Mouse (Mus musculus): ENCODE results near the gene Cln5. TPM values are rescaled to one million over a fixed set of nuclear protein-coding genes. Genes with fewer than 3 reads are reported as not detected.

The Cln5 gene
- polyA plus RNA-seq, 1 experiment from 2014 or later: 17.1 TPM

- ATAC-seq: no peak
- whole genome bisulfite sequencing: 86% methylated on average over 11 of the region's 11 CpGs
Observed at GRCm38 (mm10) chr14:103048292-103049086, 21.5 kb upstream of the Cln5 start.

DNA sequence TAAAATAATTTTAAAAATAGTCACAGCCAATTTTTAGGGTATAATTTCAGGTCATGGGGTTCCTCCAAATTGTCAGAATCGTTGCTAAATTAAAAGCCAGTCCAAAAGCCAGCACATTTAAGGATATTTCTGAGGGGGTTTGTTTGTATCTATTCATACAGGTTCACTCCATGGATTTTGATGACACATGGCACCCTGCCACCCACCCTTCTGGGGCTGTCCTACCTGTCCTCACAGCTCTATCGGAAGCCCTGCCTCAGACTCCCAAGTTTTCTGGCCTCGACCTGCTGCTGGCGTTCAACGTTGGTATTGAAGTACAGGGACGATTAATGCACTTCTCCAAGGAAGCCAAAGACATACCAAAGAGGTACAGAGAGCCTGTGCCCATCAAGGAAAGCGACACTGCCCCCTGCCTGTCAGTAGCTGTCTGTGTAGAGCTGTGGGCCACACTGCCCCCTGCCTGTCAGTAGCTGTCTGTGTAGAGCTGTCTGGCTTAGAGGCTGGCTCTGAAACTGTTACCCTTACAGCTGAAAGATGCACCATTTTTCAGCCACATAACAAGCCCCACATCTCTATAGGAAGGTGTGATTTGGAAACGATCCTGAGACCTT lies 18.8 kb upstream of the Cln5 start:
- H3K9ac ChIP-seq (ENCODE audit: low read depth, low read length): no peak overlapping the region

More at GRCm38 (mm10) chr14:103048292-103049086, 21.5 kb upstream of the Cln5 start:
- Histone ChIP-seq H3K4me1 (replicated peaks; ENCODE audit: control insufficient read depth, insufficient read depth, low read length) (no peaks in the 10 kb centered on the region), H3K9ac (ENCODE audit: low read depth, low read length) (no peak overlapping the region), H3K4me2 (replicated peaks; ENCODE audit: low read depth) (no peak overlapping the region), H3K4me3 (ENCODE audit: low read depth, low read length) (no peak overlapping the region), H3K27ac (ENCODE audit: low read depth, low read length) (no peak overlapping the region), H3K27me3 (replicated peaks; ENCODE audit: control insufficient read depth, insufficient read depth, low read length) (no peaks in the 10 kb centered on the region), H3K36me3 (ENCODE audit: control insufficient read depth, insufficient read depth) (no peaks in the 10 kb centered on the region), H3K9me3 (ENCODE audit: control insufficient read depth) (no peaks in the 10 kb centered on the region)
- TF ChIP-seq CTCF (IDR thresholded peaks at IDR 0.05; ENCODE audit: low read depth): no peak

GRCm38 (mm10) chr14:103054731-103055130 lies 15.3 kb upstream of the Cln5 start:
- Histone ChIP-seq H3K27me3 (replicated peaks; ENCODE audit: control insufficient read depth, insufficient read depth, low read length) (no peaks in the 10 kb centered on the region), H3K9me3 (ENCODE audit: control insufficient read depth) (no peaks in the 10 kb centered on the region), H3K27ac (ENCODE audit: low read depth, low read length) (no peak overlapping the region), H3K9ac (ENCODE audit: low read depth, low read length) (no peak overlapping the region), H3K4me1 (replicated peaks; ENCODE audit: control insufficient read depth, insufficient read depth, low read length) (no peaks in the 10 kb centered on the region), H3K4me3 (ENCODE audit: low read depth, low read length) (no peak overlapping the region), H3K36me3 (ENCODE audit: control insufficient read depth, insufficient read depth) (no peaks in the 10 kb centered on the region), H3K4me2 (replicated peaks; ENCODE audit: low read depth) (no peak overlapping the region)
- no peak for TF ChIP-seq CTCF (IDR thresholded peaks at IDR 0.05; ENCODE audit: low read depth)
- WGBS: 83% methylated on average over 13 of the region's 13 CpGs
- no peak for ATAC-seq

More for the DNA sequence above, 18.8 kb upstream of the Cln5 start:
- Histone ChIP-seq H3K27me3 (replicated peaks; ENCODE audit: control insufficient read depth, insufficient read depth, low read length) (no peaks in the 10 kb centered on the region), H3K4me1 (replicated peaks; ENCODE audit: control insufficient read depth, insufficient read depth, low read length) (no peaks in the 10 kb centered on the region), H3K9me3 (ENCODE audit: control insufficient read depth) (no peaks in the 10 kb centered on the region), H3K4me3 (ENCODE audit: low read depth, low read length) (no peak overlapping the region), H3K36me3 (ENCODE audit: control insufficient read depth, insufficient read depth) (no peaks in the 10 kb centered on the region), H3K27ac (ENCODE audit: low read depth, low read length) (no peak overlapping the region), H3K4me2 (replicated peaks; ENCODE audit: low read depth) (no peak overlapping the region)
- TF ChIP-seq CTCF (IDR thresholded peaks at IDR 0.05; ENCODE audit: low read depth): peak; percentile 99
- ATAC-seq: peak; percentile 60
- WGBS: 40% methylated on average over 8 of the region's 8 CpGs

DNA sequence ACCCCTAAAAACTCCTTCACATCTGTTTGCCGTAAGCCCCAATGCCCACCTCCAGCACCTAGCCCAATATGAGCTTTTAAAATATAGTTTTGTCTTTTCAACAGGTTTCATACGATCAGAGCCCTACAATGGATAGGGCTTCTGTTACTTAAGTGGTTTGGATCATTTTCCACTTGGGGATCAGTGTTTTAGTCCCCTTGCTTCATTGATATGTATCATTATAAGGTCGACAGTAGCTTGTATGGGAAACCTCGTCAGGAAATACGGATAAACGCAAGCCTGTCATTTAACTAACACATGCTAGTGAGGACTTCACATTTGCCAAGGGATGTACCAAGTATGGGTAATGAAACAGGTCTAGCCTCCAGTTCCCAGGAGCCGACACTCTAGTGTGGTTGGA lies 13.4 kb upstream of the Cln5 start:
- WGBS: 89% methylated on average over 7 of the region's 7 CpGs
- ATAC-seq: no peak
- Histone ChIP-seq H3K4me1 (replicated peaks; ENCODE audit: control insufficient read depth, insufficient read depth, low read length) (no peaks in the 10 kb centered on the region), H3K27ac (ENCODE audit: low read depth, low read length) (no peak overlapping the region), H3K4me2 (replicated peaks; ENCODE audit: low read depth) (no peak overlapping the region), H3K36me3 (ENCODE audit: control insufficient read depth, insufficient read depth) (no peaks in the 10 kb centered on the region), H3K9ac (ENCODE audit: low read depth, low read length) (no peak overlapping the region), H3K9me3 (ENCODE audit: control insufficient read depth) (no peaks in the 10 kb centered on the region), H3K27me3 (replicated peaks; ENCODE audit: control insufficient read depth, insufficient read depth, low read length) (no peaks in the 10 kb centered on the region), H3K4me3 (ENCODE audit: low read depth, low read length) (no peak overlapping the region)
- no peak for TF ChIP-seq CTCF (IDR thresholded peaks at IDR 0.05; ENCODE audit: low read depth)

- TF ChIP-seq CTCF (IDR thresholded peaks at IDR 0.05; ENCODE audit: low read depth): no peak
- H3K9ac ChIP-seq (ENCODE audit: low read depth, low read length): no peak overlapping the region
- H3K9me3 ChIP-seq (ENCODE audit: control insufficient read depth): no peaks in the 10 kb centered on the region
- ATAC-seq: no peak
- H3K36me3 ChIP-seq (ENCODE audit: control insufficient read depth, insufficient read depth): no peaks in the 10 kb centered on the region
- no peak overlapping the region for H3K4me3 ChIP-seq (ENCODE audit: low read depth, low read length)
- H3K27ac ChIP-seq (ENCODE audit: low read depth, low read length): no peak overlapping the region
- no peaks in the 10 kb centered on the region for H3K27me3 ChIP-seq (replicated peaks; ENCODE audit: control insufficient read depth, insufficient read depth, low read length)
- H3K4me2 ChIP-seq (replicated peaks; ENCODE audit: low read depth): no peak overlapping the region
- H3K4me1 ChIP-seq (replicated peaks; ENCODE audit: control insufficient read depth, insufficient read depth, low read length): no peaks in the 10 kb centered on the region
- WGBS: 47% methylated on average over 1 of the region's 1 CpGs
Observed at GRCm38 (mm10) chr14:103058998-103059397, 11.0 kb upstream of the Cln5 start.

GRCm38 (mm10) chr14:103059495-103059894 lies 10.5 kb upstream of the Cln5 start:
- H3K27me3 ChIP-seq (replicated peaks; ENCODE audit: control insufficient read depth, insufficient read depth, low read length): no peaks in the 10 kb centered on the region
- 86% methylated on average over 10 of the region's 10 CpGs for WGBS

More at GRCm38 (mm10) chr14:103059495-103059894, 10.5 kb upstream of the Cln5 start:
- H3K27ac ChIP-seq (ENCODE audit: low read depth, low read length): no peak overlapping the region
- no peaks in the 10 kb centered on the region for H3K36me3 ChIP-seq (ENCODE audit: control insufficient read depth, insufficient read depth)
- no peak overlapping the region for H3K9ac ChIP-seq (ENCODE audit: low read depth, low read length)
- H3K4me3 ChIP-seq (ENCODE audit: low read depth, low read length): no peak overlapping the region
- no peak for TF ChIP-seq CTCF (IDR thresholded peaks at IDR 0.05; ENCODE audit: low read depth)
- no peaks in the 10 kb centered on the region for H3K9me3 ChIP-seq (ENCODE audit: control insufficient read depth)
- ATAC-seq: no peak
- no peak overlapping the region for H3K4me2 ChIP-seq (replicated peaks; ENCODE audit: low read depth)
- H3K4me1 ChIP-seq (replicated peaks; ENCODE audit: control insufficient read depth, insufficient read depth, low read length): no peaks in the 10 kb centered on the region

Measured in intestine, postnatal 0 days (tissue).